Mouse (Mus musculus) stomach, postnatal 0 days (tissue): ENCODE data around the gene Polk. TPM values are rescaled to one million over a fixed set of nuclear protein-coding genes. Genes with fewer than 3 reads are reported as not detected.
A peak's percentile ranks its signal among the peaks of the same experiment; 100 is the strongest.

ENCODE experiments used
- ATAC-seq: fragments of 200-750 bp; cut with Nextera tagmentation; 2 replicates; pipeline ENCODE4 v1.8.0; 2017; ENCODE audit not compliant: low FRiP score, low TSS enrichment
- DNase-seq: peaks from one replicate; pipeline ENCODE4 v3.0.0-alpha.2; 2016; ENCODE audit warnings: low spot score
- H3K27ac ChIP-seq: fragments of 300-500 bp; sonication (generic); replicated peaks from 2 replicates; pipeline ENCODE4 v1.5.1; 2014; ENCODE audit warnings: mild to moderate bottlenecking, control low read depth
- H3K27me3 ChIP-seq: fragments of 300-500 bp; sonication (generic); 2 replicates; pipeline ENCODE4 v1.6.1; 2014; ENCODE audit warnings: low read length; ENCODE audit not compliant: control insufficient read depth, insufficient read depth
- H3K36me3 ChIP-seq: fragments of 300-500 bp; sonication (generic); 2 replicates; pipeline ENCODE4 v1.6.1; 2014; ENCODE audit warnings: low read length, mixed read lengths; ENCODE audit not compliant: control insufficient read depth, insufficient read depth
- H3K4me1 ChIP-seq: fragments of 300-500 bp; sonication (generic); replicated peaks from 2 replicates; pipeline ENCODE4 v1.6.1; 2014; ENCODE audit warnings: antibody characterized with exemption; ENCODE audit not compliant: control insufficient read depth, insufficient read depth
- H3K4me2 ChIP-seq: fragments of 300-500 bp; sonication (generic); replicated peaks from 2 replicates; pipeline ENCODE4 v1.6.1; 2014; ENCODE audit warnings: low read depth, mild to moderate bottlenecking, control low read depth, moderate library complexity
- H3K4me3 ChIP-seq: fragments of 300-500 bp; sonication (generic); 2 replicates; pipeline ENCODE4 v1.5.1; 2014; ENCODE audit warnings: low read depth, low read length, control low read depth
- H3K9ac ChIP-seq: fragments of 300-500 bp; sonication (generic); 2 replicates; pipeline ENCODE4 v1.6.1; 2014; ENCODE audit warnings: mild to moderate bottlenecking, low read length, control low read depth, mixed read lengths
- H3K9me3 ChIP-seq: fragments of 300-500 bp; sonication (generic); 2 replicates; pipeline ENCODE4 v1.6.1; 2016; ENCODE audit warnings: low read length; ENCODE audit not compliant: control insufficient read depth
- CTCF ChIP-seq: IDR thresholded peaks from 2 replicates; pipeline ENCODE4 v1.5.1; 2016; ENCODE audit warnings: antibody characterized with exemption, low read depth, mild to moderate bottlenecking, moderate library complexity
- EP300 ChIP-seq: optimal IDR thresholded peaks from 2 replicates; pipeline ENCODE3; 2016; ENCODE audit warnings: antibody characterized with exemption
- WGBS: fragments of 180-500 bp; shearing (Covaris S2); extraction: QIAGEN DNeasy Blood & Tissue Kit; methylation state at CpG from one replicate; pipeline ENCODE4 v1.1.7; 2014; 5-methylcytosine and 5-hydroxymethylcytosine counted together
- polyA plus RNA-seq: library from polyadenylated mRNA; unstranded; fragments of >200 nt; fragmentation: Nextera tagmentation; extraction: Ambion mirVana; gene quantifications from 2 replicates; pipeline ENCODE4 v1.2.1, GENCODE M21; 2015

The Polk gene
- polyA plus RNA-seq, 1 experiment from 2014 or later, result 4.2 TPM

DNA sequence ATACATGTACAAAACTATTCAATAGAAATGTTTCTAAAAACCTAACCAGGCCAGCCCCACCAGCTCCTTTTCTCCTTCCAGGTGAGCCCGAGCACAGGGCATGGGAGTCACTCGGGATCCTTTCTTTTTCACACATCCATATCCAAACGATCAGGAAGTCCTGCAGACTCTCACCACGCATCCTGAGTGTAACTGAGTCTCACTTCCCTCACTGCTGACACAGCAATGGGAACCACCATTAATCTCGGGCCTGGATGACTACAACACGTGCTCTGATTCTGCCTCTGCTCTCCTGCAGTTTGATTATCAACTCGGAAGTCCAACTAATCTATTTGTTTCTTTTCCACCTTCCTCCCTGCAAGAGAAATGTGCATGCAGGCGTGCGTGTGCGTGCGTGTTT, 14.5 kb downstream of the Polk start:
- no peak for TF ChIP-seq EP300
- TF ChIP-seq CTCF, result no peak
- Histone ChIP-seq H3K27ac (no peak overlapping the region), H3K27me3 (no peaks in the 10 kb centered on the region), H3K36me3 (no peaks in the 10 kb centered on the region), H3K4me1 (no peaks in the 10 kb centered on the region; the same call in 1 of the 2 replicates), H3K9ac (no peak overlapping the region), H3K4me2 (no peak overlapping the region), H3K9me3 (no peaks in the 10 kb centered on the region), H3K4me3 (no peak overlapping the region)
- DNase-seq, result no peak
- ATAC-seq, result no peak
- 85% methylated on average over 11 of the region's 11 CpGs for WGBS

DNA sequence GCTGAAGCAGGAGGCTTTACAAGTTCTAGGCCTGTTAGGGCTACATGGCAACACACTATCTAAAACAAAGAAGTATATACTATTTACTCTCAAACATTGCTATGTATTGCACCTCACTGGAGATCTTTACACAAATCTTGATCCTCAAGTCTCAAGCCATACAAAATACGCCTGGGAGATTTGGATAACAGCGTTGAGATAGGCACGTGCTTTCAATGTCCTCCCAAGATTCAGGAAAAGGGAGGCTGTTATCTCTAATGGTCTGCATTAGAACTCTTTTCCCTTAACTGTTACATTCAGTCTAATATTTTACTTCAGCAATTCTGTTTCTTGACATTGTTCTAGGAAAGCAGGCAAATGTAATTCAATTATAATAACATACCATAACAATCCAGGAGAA, 15.4 kb downstream of the Polk start:
- no peak for ATAC-seq
- Histone ChIP-seq H3K36me3 (no peaks in the 10 kb centered on the region), H3K9ac (no peak overlapping the region), H3K27me3 (no peaks in the 10 kb centered on the region), H3K4me2 (no peak overlapping the region), H3K4me1 (no peaks in the 10 kb centered on the region; the same call in 1 of the 2 replicates), H3K27ac (no peak overlapping the region), H3K4me3 (no peak overlapping the region), H3K9me3 (no peaks in the 10 kb centered on the region)
- DNase-seq, result no peak
- WGBS, result 86% methylated on average over 3 of the region's 3 CpGs
- TF ChIP-seq EP300 (no peak), CTCF (no peak)

DNA sequence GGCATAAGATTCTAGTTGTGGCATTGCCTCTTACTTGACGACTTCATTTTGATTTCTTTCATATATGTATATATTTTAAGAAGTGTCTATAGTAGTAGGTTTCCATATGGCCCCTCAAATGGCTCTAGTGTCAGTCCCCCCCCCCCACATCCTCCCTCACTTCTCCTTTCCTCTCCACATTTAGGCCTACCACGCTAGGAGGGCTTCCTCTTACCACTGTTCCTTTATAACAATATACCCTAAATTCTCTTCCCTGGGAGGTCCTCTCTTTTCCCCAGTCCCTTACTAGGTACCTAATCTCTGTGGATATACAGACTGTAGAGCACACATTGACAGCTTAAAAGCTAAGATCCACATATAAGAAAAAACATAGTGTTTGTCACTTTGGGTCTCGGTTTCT, 21.1 kb downstream of the Polk start:
- Histone ChIP-seq H3K4me2 (no peak overlapping the region), H3K4me1 (no peaks in the 10 kb centered on the region), H3K27ac (no peak overlapping the region), H3K9ac (no peak overlapping the region), H3K27me3 (no peaks in the 10 kb centered on the region), H3K36me3 (no peaks in the 10 kb centered on the region), H3K4me3 (no peak overlapping the region), H3K9me3 (no peaks in the 10 kb centered on the region)
- DNase-seq (no peak), ATAC-seq (no peak)
- TF ChIP-seq CTCF, result no peak
- no peak for TF ChIP-seq EP300
- 91% methylated on average over 3 of the region's 3 CpGs for WGBS

DNA sequence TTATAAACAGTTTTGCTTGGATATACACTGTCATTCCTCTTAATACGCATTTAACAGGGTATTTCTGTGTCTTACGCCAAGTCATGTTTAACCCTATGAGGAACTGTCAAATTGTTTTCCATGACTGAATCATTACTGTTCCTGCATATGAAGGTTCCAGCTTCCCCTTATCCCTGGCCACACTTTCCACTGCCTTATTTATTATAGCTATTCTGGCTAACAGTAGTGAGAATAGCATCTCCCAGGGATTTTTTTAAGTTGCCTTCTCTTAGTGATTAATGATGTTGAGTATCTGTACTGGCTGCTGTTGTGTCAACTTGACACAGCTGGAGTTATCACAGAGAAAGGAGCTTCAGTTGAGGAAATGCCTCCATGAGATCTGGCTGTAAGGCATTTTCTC, 25.0 kb downstream of the Polk start:
- 64% methylated on average over 2 of the region's 2 CpGs for WGBS

DNA sequence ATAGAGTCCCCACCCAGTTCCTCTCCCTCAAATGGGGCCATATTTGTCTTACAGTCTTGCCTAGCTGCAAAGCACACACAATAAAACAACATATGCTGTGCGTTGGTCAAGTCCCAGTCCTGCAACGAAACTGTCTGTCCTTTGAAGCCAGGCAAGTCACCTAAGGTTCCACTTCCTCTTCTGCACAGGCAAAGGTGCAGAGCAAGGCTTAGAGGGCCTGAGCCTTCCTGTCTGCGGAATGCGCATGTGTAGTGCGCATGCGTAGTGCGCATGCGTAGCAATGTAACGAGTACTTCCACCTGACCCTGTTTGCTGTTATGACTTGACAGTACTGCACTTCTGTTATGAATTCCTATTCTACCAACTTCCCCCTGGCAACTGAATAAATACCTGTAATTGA, 26.1 kb downstream of the Polk start:
- no peaks in the 10 kb centered on the region for H3K36me3 ChIP-seq
- no peak overlapping the region for H3K27ac ChIP-seq
- ATAC-seq, result no peak
- no peak for TF ChIP-seq EP300
- TF ChIP-seq CTCF, result no peak
- no peak for DNase-seq
- H3K4me1 ChIP-seq, result no peaks in the 10 kb centered on the region
- H3K9ac ChIP-seq, result no peak overlapping the region
- no peaks in the 10 kb centered on the region for H3K27me3 ChIP-seq
- WGBS, result 89% methylated on average over 9 of the region's 9 CpGs
- no peaks in the 10 kb centered on the region for H3K9me3 ChIP-seq
- H3K4me2 ChIP-seq, result no peak overlapping the region
- no peak overlapping the region for H3K4me3 ChIP-seq

More for the DNA sequence above, 25.0 kb downstream of the Polk start:
- no peak for DNase-seq
- Histone ChIP-seq H3K4me2 (no peak overlapping the region), H3K27me3 (no peaks in the 10 kb centered on the region), H3K27ac (no peak overlapping the region), H3K36me3 (no peaks in the 10 kb centered on the region), H3K4me3 (no peak overlapping the region), H3K9me3 (no peaks in the 10 kb centered on the region), H3K9ac (no peak overlapping the region), H3K4me1 (no peaks in the 10 kb centered on the region)
- TF ChIP-seq CTCF (no peak), EP300 (no peak)
- no peak for ATAC-seq

DNA sequence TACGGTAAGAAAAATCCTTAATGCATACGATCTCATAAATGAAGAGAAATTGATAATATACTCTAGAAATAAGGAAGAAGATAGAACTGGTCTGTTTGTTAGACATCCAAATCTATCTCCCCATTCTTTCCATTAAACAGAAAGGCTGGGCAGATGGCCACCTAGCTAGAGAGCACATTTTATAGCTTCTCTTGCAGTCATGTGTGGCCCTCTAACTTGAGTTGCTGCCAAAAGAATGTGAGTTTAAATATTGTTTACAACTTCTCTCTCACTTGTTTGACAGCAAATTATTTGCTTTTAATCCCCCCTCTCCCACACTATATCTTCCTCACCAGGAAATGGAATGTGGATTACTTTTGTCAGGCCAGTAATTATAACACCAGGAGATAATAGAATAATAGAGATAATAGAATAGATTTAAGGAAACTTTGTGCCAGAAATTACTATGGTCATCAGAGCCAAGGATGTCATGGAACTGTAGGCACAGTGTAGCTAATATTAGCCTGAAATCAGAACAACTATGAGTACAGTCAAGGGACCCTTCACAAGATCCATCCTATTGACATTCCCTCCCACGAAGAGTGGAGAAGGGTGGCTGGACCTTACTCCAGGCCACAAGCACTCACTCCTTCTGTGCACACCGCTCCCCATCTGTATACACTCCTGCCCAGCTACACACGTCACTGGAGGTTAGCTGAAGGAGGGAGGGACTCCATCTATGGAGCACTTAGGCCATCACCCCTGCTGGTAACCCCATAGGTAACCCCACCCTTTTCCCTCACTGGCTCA, 28.0 kb downstream of the Polk start:
- H3K4me1 ChIP-seq, result 0 out of 2 replicates have a peak, but pooled peaks cover 3% of the 10 kb centered on the region
- 49% methylated on average over 5 of the region's 5 CpGs for WGBS
- H3K4me2 ChIP-seq, result no peak overlapping the region
- H3K4me3 ChIP-seq, result no peak overlapping the region
- DNase-seq, result no peak
- H3K9me3 ChIP-seq, result no peaks in the 10 kb centered on the region
- ATAC-seq, result peak; percentile 53
- TF ChIP-seq CTCF, result no peak
- H3K27ac ChIP-seq, result peak overlapping the region; percentile 50; the same call in 1 of the 2 replicates
- no peaks in the 10 kb centered on the region for H3K36me3 ChIP-seq
- H3K9ac ChIP-seq, result no peak overlapping the region
- no peaks in the 10 kb centered on the region for H3K27me3 ChIP-seq
